Mouse (Mus musculus) hindbrain, postnatal 0 days (tissue): ENCODE data around the gene Pprc1. TPM values are rescaled to one million over a fixed set of nuclear protein-coding genes. Genes with fewer than 3 reads are reported as not detected.

Experiments used
- ATAC-seq: fragments of 200-750 bp; cut with Nextera tagmentation; 2 replicates; pipeline ENCODE4 v1.8.0; 2017; ENCODE audit warnings: mild to moderate bottlenecking, moderate TSS enrichment, moderate library complexity
- DNase-seq: peaks from one replicate; pipeline ENCODE4 v3.0.0-alpha.2; 2015; ENCODE audit warnings: low spot score
- H3K27ac ChIP-seq: fragments of 300-500 bp; sonication (generic); 2 replicates; pipeline ENCODE4 v1.5.1; 2014; ENCODE audit warnings: mild to moderate bottlenecking
- H3K27me3 ChIP-seq: fragments of 300-500 bp; sonication (generic); 2 replicates; pipeline ENCODE4 v1.6.1; 2014; ENCODE audit warnings: low read length, mixed read lengths; ENCODE audit not compliant: insufficient read depth
- H3K36me3 ChIP-seq: fragments of 300-500 bp; sonication (generic); 2 replicates; pipeline ENCODE4 v1.6.1; 2014; ENCODE audit warnings: low read length, mixed read lengths; ENCODE audit not compliant: insufficient read depth
- H3K4me1 ChIP-seq: fragments of 300-500 bp; sonication (generic); 2 replicates; pipeline ENCODE4 v1.6.1; 2014; ENCODE audit warnings: antibody characterized with exemption, low read length, mixed read lengths; ENCODE audit not compliant: insufficient read depth
- H3K4me2 ChIP-seq: fragments of 300-500 bp; sonication (generic); 2 replicates; pipeline ENCODE4 v1.6.1; 2014; ENCODE audit warnings: low read depth, mild to moderate bottlenecking, low read length, moderate library complexity, mixed read lengths
- H3K4me3 ChIP-seq: fragments of 300-500 bp; sonication (generic); 2 replicates; pipeline ENCODE4 v1.5.1; 2014; ENCODE audit warnings: low read length
- H3K9ac ChIP-seq: fragments of 300-500 bp; sonication (generic); replicated peaks from 2 replicates; pipeline ENCODE4 v1.6.1; 2014; ENCODE audit warnings: mild to moderate bottlenecking, low read length, moderate library complexity, mixed read lengths
- H3K9me3 ChIP-seq: fragments of 300-500 bp; sonication (generic); 2 replicates; pipeline ENCODE4 v1.6.1; 2016; ENCODE audit warnings: low read length, mixed read lengths
- CTCF ChIP-seq: IDR thresholded peaks from 2 replicates; pipeline ENCODE4 v1.5.1; 2016; ENCODE audit warnings: antibody characterized with exemption, control low read depth, low read depth
- WGBS: fragments of 180-500 bp; shearing (Covaris S2); extraction: QIAGEN DNeasy Blood & Tissue Kit; methylation state at CpG from one replicate; pipeline ENCODE4 v1.1.7; 2014; 5-methylcytosine and 5-hydroxymethylcytosine counted together
- polyA plus RNA-seq: library from polyadenylated mRNA; unstranded; fragments of >200 nt; fragmentation: Nextera tagmentation; extraction: Ambion mirVana; gene quantifications from 2 replicates; pipeline ENCODE4 v1.2.1, GENCODE M21; 2015
- total RNA-seq: library from RNA; depleted of rRNA; stranded (reverse); fragments of >200 nt; gene quantifications from 2 replicates; pipeline ENCODE4 v1.2.3, GENCODE M21; 2014; rRNA removed

Pprc1 gene
- total RNA-seq (9.3 and 25.0 TPM in 2 replicates), polyA plus RNA-seq (7.9 and 9.0 TPM in 2 replicates)

GRCm38 (mm10) chr19:46044271-46044992 is at the start of gene Pprc1:
TSS of gene Pprc1 (plus strand) at chr19:46044886.
- ATAC-seq: peak; percentile 33; the same call in 1 of the 2 replicates
- TF ChIP-seq CTCF: no peak
- peaks cover 45% of the 10 kb centered on the region for H3K4me1 ChIP-seq

GRCm38 (mm10) chr19:45997365-45997764 is 47.3 kb upstream of the Pprc1 start:
- peak overlapping the region; percentile 76 for H3K4me3 ChIP-seq
- H3K9ac ChIP-seq: peak overlapping the region; percentile 81
- TF ChIP-seq CTCF: no peak
- no peaks in the 10 kb centered on the region for H3K4me1 ChIP-seq
- 58% methylated on average over 5 of the region's 5 CpGs for WGBS
- no peaks in the 10 kb centered on the region for H3K9me3 ChIP-seq
- no peak for ATAC-seq
- DNase-seq: no peak
- H3K27ac ChIP-seq: peak overlapping the region; percentile 93
- peak overlapping the region; percentile 63 for H3K4me2 ChIP-seq
- no peaks in the 10 kb centered on the region for H3K36me3 ChIP-seq
- H3K27me3 ChIP-seq: no peaks in the 10 kb centered on the region

More at GRCm38 (mm10) chr19:46044271-46044992, at the start of gene Pprc1:
- no peaks in the 10 kb centered on the region for H3K27me3 ChIP-seq
- 0% methylated on average over 19 of the region's 34 CpGs for WGBS
- H3K9ac ChIP-seq: peak within 1 kb of the TSS; percentile 87
- DNase-seq: peak; percentile 62
- peak within 1 kb of the TSS; percentile 82 for H3K4me2 ChIP-seq
- no peaks in the 10 kb centered on the region for H3K9me3 ChIP-seq
- peak within 1 kb of the TSS; percentile 88 for H3K27ac ChIP-seq
- no peaks in the 10 kb centered on the region for H3K36me3 ChIP-seq
- H3K4me3 ChIP-seq: peak within 1 kb of the TSS; percentile 59

GRCm38 (mm10) chr19:45997785-45998693 is 46.6 kb upstream of the Pprc1 start, which contains the start of gene Armh3:
TSS of gene Armh3 (minus strand) at chr19:45998488.
- peak; percentile 97 for DNase-seq
- H3K9ac ChIP-seq: peak within 1 kb of the TSS; percentile 81
- ATAC-seq: peak; percentile 94
- peak within 1 kb of the TSS; percentile 63 for H3K4me2 ChIP-seq
- H3K36me3 ChIP-seq: no peaks in the 10 kb centered on the region
- peak within 1 kb of the TSS; percentile 93 for H3K27ac ChIP-seq
- WGBS: 1% methylated on average over 65 of the region's 76 CpGs
- no peaks in the 10 kb centered on the region for H3K27me3 ChIP-seq
- peak within 1 kb of the TSS; percentile 76 for H3K4me3 ChIP-seq
- no peaks in the 10 kb centered on the region for H3K4me1 ChIP-seq
- H3K9me3 ChIP-seq: no peaks in the 10 kb centered on the region
- TF ChIP-seq CTCF: no peak

- 12% methylated on average over 8 of the region's 8 CpGs for WGBS
- H3K4me2 ChIP-seq: peak overlapping the region; percentile 63
- H3K9me3 ChIP-seq: no peaks in the 10 kb centered on the region
- no peak for TF ChIP-seq CTCF
- ATAC-seq (peak; percentile 42), DNase-seq (no peak)
- peaks cover 3% of the 10 kb centered on the region; the same call in 1 of the 2 replicates for H3K4me1 ChIP-seq
- no peaks in the 10 kb centered on the region for H3K36me3 ChIP-seq
- no peak overlapping the region for H3K27ac ChIP-seq
- peak overlapping the region; percentile 81 for H3K9ac ChIP-seq
- no peaks in the 10 kb centered on the region for H3K27me3 ChIP-seq
- H3K4me3 ChIP-seq: peak overlapping the region; percentile 76
Observed at GRCm38 (mm10) chr19:45998694-45999217, 45.9 kb upstream of the Pprc1 start.

- no peak for ATAC-seq
- Histone ChIP-seq H3K9ac (no peak overlapping the region), H3K27me3 (no peaks in the 10 kb centered on the region), H3K4me1 (peaks cover 6% of the 10 kb centered on the region; the same call in 1 of the 2 replicates), H3K4me3 (no peak overlapping the region), H3K9me3 (no peaks in the 10 kb centered on the region), H3K4me2 (no peak overlapping the region), H3K27ac (no peak overlapping the region), H3K36me3 (no peaks in the 10 kb centered on the region)
- DNase-seq: no peak
- 71% methylated on average over 1 of the region's 1 CpGs for WGBS
- TF ChIP-seq CTCF: no peak
Observed at GRCm38 (mm10) chr19:45999378-45999777, 45.3 kb upstream of the Pprc1 start.

- peaks cover 6% of the 10 kb centered on the region; the same call in 1 of the 2 replicates for H3K4me1 ChIP-seq
- DNase-seq (no peak), ATAC-seq (no peak)
- H3K9ac ChIP-seq: no peak overlapping the region
- H3K4me3 ChIP-seq: no peak overlapping the region
- H3K36me3 ChIP-seq: no peaks in the 10 kb centered on the region
- no peaks in the 10 kb centered on the region for H3K9me3 ChIP-seq
- 82% methylated on average over 9 of the region's 9 CpGs for WGBS
- no peak for TF ChIP-seq CTCF
- no peak overlapping the region for H3K4me2 ChIP-seq
- H3K27me3 ChIP-seq: no peaks in the 10 kb centered on the region
- no peak overlapping the region for H3K27ac ChIP-seq
Observed at GRCm38 (mm10) chr19:46002279-46002678, 42.4 kb upstream of the Pprc1 start.
